Mouse (Mus musculus): Measurements from ENCODE around the gene Plch1.

Gene Plch1

GRCm38 (mm10) chr3:63899309-63899695 is at the start of gene Plch1:
Gene Plch1 (minus strand): TSS chr3:63899472.
- ATAC-seq (ENCODE audit: low TSS enrichment): peak; percentile 80

GRCm38 (mm10) chr3:63941204-63941850 is 42.1 kb upstream of the Plch1 start:
- ATAC-seq (ENCODE audit: low TSS enrichment): peak; percentile 98

- no peak for ATAC-seq (ENCODE audit: low TSS enrichment)
Observed at GRCm38 (mm10) chr3:63938928-63939327, 39.7 kb upstream of the Plch1 start.

GRCm38 (mm10) chr3:63928878-63929859 is 29.9 kb upstream of the Plch1 start, which contains the start of gene E130311K13Rik:
Gene E130311K13Rik (minus strand): TSS chr3:63929472.
- ATAC-seq (ENCODE audit: low TSS enrichment): peak; percentile 92

GRCm38 (mm10) chr3:63919634-63920033 is 20.4 kb upstream of the Plch1 start:
- peak; percentile 64; the same call in 1 of the 2 replicates for ATAC-seq (ENCODE audit: low TSS enrichment)

GRCm38 (mm10) chr3:63910301-63910700 is 11.0 kb upstream of the Plch1 start:
- ATAC-seq (ENCODE audit: low TSS enrichment): no peak

GRCm38 (mm10) chr3:63905241-63905640 is 6.0 kb upstream of the Plch1 start:
- ATAC-seq (ENCODE audit: low TSS enrichment): peak; percentile 84

GRCm38 (mm10) chr3:63904157-63904556 is 4.9 kb upstream of the Plch1 start:
- ATAC-seq (ENCODE audit: low TSS enrichment): no peak

- no peak for ATAC-seq (ENCODE audit: low TSS enrichment)
Observed at GRCm38 (mm10) chr3:63900021-63900571, 824 bp upstream of the Plch1 start.

- ATAC-seq (ENCODE audit: low TSS enrichment): peak; percentile 97
Observed at GRCm38 (mm10) chr3:63898581-63899308, 527 bp downstream of the Plch1 start.

GRCm38 (mm10) chr3:63897177-63897576 is 2.1 kb downstream of the Plch1 start:
- ATAC-seq (ENCODE audit: low TSS enrichment): no peak

- no peak for ATAC-seq (ENCODE audit: low TSS enrichment)
Observed at GRCm38 (mm10) chr3:63896303-63896702, 3.0 kb downstream of the Plch1 start.

GRCm38 (mm10) chr3:63895786-63896185 is 3.5 kb downstream of the Plch1 start:
- ATAC-seq (ENCODE audit: low TSS enrichment): no peak

GRCm38 (mm10) chr3:63893677-63894076 is 5.6 kb downstream of the Plch1 start:
- no peak for ATAC-seq (ENCODE audit: low TSS enrichment)

- ATAC-seq (ENCODE audit: low TSS enrichment): peak; percentile 95
Observed at GRCm38 (mm10) chr3:63892154-63892553, 7.1 kb downstream of the Plch1 start.

- ATAC-seq (ENCODE audit: low TSS enrichment): no peak
Observed at GRCm38 (mm10) chr3:63881065-63881464, 18.2 kb downstream of the Plch1 start.

GRCm38 (mm10) chr3:63878995-63879666 is 20.1 kb downstream of the Plch1 start:
- ATAC-seq (ENCODE audit: low TSS enrichment): no peak

- no peak for ATAC-seq (ENCODE audit: low TSS enrichment)
Observed at GRCm38 (mm10) chr3:63872818-63873217, 26.5 kb downstream of the Plch1 start.

- ATAC-seq (ENCODE audit: low TSS enrichment): no peak
Observed at GRCm38 (mm10) chr3:63871249-63871648, 28.0 kb downstream of the Plch1 start.

- ATAC-seq (ENCODE audit: low TSS enrichment): peak; percentile 60
Observed at GRCm38 (mm10) chr3:63868285-63868684, 31.0 kb downstream of the Plch1 start.

- ATAC-seq (ENCODE audit: low TSS enrichment): no peak
Observed at GRCm38 (mm10) chr3:63865069-63865468, 34.2 kb downstream of the Plch1 start.

Measured in frontal cortex, adult (tissue).